Mouse (Mus musculus) CH12.LX (cell line): ENCODE data around the gene Etnppl. TPM values are rescaled to one million over a fixed set of nuclear protein-coding genes. Genes with fewer than 3 reads are reported as not detected.

Experiments used
- DNase-seq: peaks from one replicate; pipeline ENCODE4 v3.0.0-alpha.2; 2013; ENCODE audit errors: extremely low read depth
- H3K27ac ChIP-seq: 2 replicates; pipeline ENCODE4 v1.5.1; 2012; ENCODE audit warnings: low read depth, mild to moderate bottlenecking, control low read depth, moderate library complexity; ENCODE audit not compliant: insufficient read depth
- H3K27me3 ChIP-seq: replicated peaks from 2 replicates; pipeline ENCODE3; 2012; ENCODE audit warnings: inconsistent platforms
- H3K36me3 ChIP-seq, 2 experiments: replicated peaks in 1 of 2; 2 replicates each; pipeline versions ENCODE3 to v1.6.1; 2012; ENCODE audit warnings: inconsistent platforms in 1 of 2, low read length in 1 of 2, mild to moderate bottlenecking in 1 of 2, mixed read lengths in 1 of 2, moderate library complexity in 1 of 2; ENCODE audit not compliant: control insufficient read depth in 1 of 2, insufficient read depth in 1 of 2
- H3K4me1 ChIP-seq, 2 experiments: 2 replicates each; pipeline ENCODE4 v1.6.1; 2012; ENCODE audit warnings: inconsistent platforms in 1 of 2, moderate library complexity in 1 of 2; ENCODE audit not compliant: insufficient read depth in 2 of 2, control insufficient read depth in 1 of 2
- H3K4me2 ChIP-seq: 2 replicates; pipeline ENCODE4 v1.6.1; 2012; ENCODE audit warnings: low read depth, mild to moderate bottlenecking, control low read depth; ENCODE audit not compliant: poor library complexity, insufficient read depth, severe bottlenecking
- H3K4me3 ChIP-seq, 3 experiments: fragments of 150-350 bp in 1 of 3; sonication (generic) in 1 of 3; replicated peaks in 1 of 3; 2 replicates each; pipeline versions ENCODE3 to v1.5.1; 2011 to 2012; ENCODE audit warnings: low read depth in 2 of 3, low read length in 2 of 3, mild to moderate bottlenecking in 2 of 3, moderate library complexity in 2 of 3, control low read depth in 1 of 3, improper control_type of control experiment in 1 of 3, inconsistent platforms in 1 of 3, mixed read lengths in 1 of 3; ENCODE audit not compliant: poor library complexity in 1 of 3
- H3K79me2 ChIP-seq: replicated peaks from 2 replicates; pipeline ENCODE4 v1.6.1; 2012; ENCODE audit warnings: mild to moderate bottlenecking, moderate library complexity; ENCODE audit not compliant: control insufficient read depth, poor library complexity, insufficient read depth, severe bottlenecking; ENCODE audit errors: extremely low read depth
- H3K9ac ChIP-seq: 2 replicates; pipeline ENCODE4 v1.6.1; 2012; ENCODE audit warnings: low read depth, mild to moderate bottlenecking, control low read depth, moderate library complexity; ENCODE audit not compliant: insufficient read depth
- H3K9me3 ChIP-seq: replicated peaks from 2 replicates; pipeline ENCODE3; 2012; ENCODE audit warnings: low read length, inconsistent platforms, mixed read lengths
- CHD1 ChIP-seq: IDR thresholded peaks from 2 replicates; pipeline ENCODE4 v1.6.1; 2012; ENCODE audit warnings: low read depth, low read length, improper control_type of control experiment, inconsistent platforms
- CHD2 ChIP-seq: IDR thresholded peaks from 2 replicates; pipeline ENCODE4 v1.6.1; 2011; ENCODE audit warnings: low read length, improper control_type of control experiment
- ELF1 ChIP-seq: IDR thresholded peaks from 2 replicates; pipeline ENCODE4 v1.6.1; 2014; ENCODE audit warnings: low read depth, mild to moderate bottlenecking, inconsistent platforms, low read length, improper control_type of control experiment
- ETS1 ChIP-seq: conservative IDR thresholded peaks from 2 replicates; pipeline ENCODE4 v1.6.1; 2012; ENCODE audit warnings: low read depth, mild to moderate bottlenecking, inconsistent platforms, low read length, improper control_type of control experiment, moderate library complexity
- GABPA ChIP-seq: IDR thresholded peaks from 2 replicates; pipeline ENCODE4 v1.6.1; 2012; ENCODE audit warnings: low read depth, low read length, improper control_type of control experiment, inconsistent platforms; ENCODE audit not compliant: insufficient replicate concordance
- JUN ChIP-seq: IDR thresholded peaks from 2 replicates; pipeline ENCODE4 v1.6.1; 2011; ENCODE audit warnings: low read depth, mild to moderate bottlenecking, low read length, improper control_type of control experiment, moderate library complexity; ENCODE audit not compliant: insufficient read depth
- MAFK ChIP-seq: IDR thresholded peaks from 2 replicates; pipeline ENCODE4 v1.6.1; 2011; ENCODE audit warnings: low read length, improper control_type of control experiment; ENCODE audit not compliant: insufficient replicate concordance
- MAZ ChIP-seq: IDR thresholded peaks from 2 replicates; pipeline ENCODE4 v1.6.1; 2012; ENCODE audit warnings: low read depth, mild to moderate bottlenecking, inconsistent platforms, low read length, improper control_type of control experiment, moderate library complexity
- MXI1 ChIP-seq: IDR thresholded peaks from 2 replicates; pipeline ENCODE4 v1.6.1; 2011; ENCODE audit warnings: mild to moderate bottlenecking, low read depth, low read length, improper control_type of control experiment
- NELFE ChIP-seq: IDR thresholded peaks from 2 replicates; pipeline ENCODE4 v1.6.1; 2011; ENCODE audit warnings: low read depth, low read length, improper control_type of control experiment
- POLR2AphosphoS2 ChIP-seq: IDR thresholded peaks from 2 replicates; pipeline ENCODE4 v1.6.1; 2011; ENCODE audit warnings: low read depth, low read length, improper control_type of control experiment
- TBP ChIP-seq: conservative IDR thresholded peaks from 2 replicates; pipeline ENCODE4 v1.6.1; 2011; ENCODE audit warnings: low read depth, low read length, improper control_type of control experiment
- USF1 ChIP-seq: IDR thresholded peaks from 2 replicates; pipeline ENCODE4 v1.6.1; 2014; ENCODE audit warnings: low read depth, mild to moderate bottlenecking, inconsistent platforms, low read length, improper control_type of control experiment
- ZC3H11A ChIP-seq: IDR thresholded peaks from 2 replicates; pipeline ENCODE4 v1.6.1; 2012; ENCODE audit warnings: low read depth, mild to moderate bottlenecking, inconsistent platforms, low read length, improper control_type of control experiment
- ZKSCAN1 ChIP-seq: IDR thresholded peaks from 2 replicates; pipeline ENCODE4 v1.6.1; 2012; ENCODE audit warnings: low read depth, inconsistent platforms, low read length, improper control_type of control experiment, borderline replicate concordance
- dilution Hi-C: fragments of 300-500 bp; cut with MboI; formaldehyde crosslinking; loops from 2 replicates; pipeline ENCODE4 v1.14.3; 2020; ENCODE audit warnings: low sequenced_read_pairs; ENCODE audit not compliant: extremely low pct_unique_long_range_greater_than_20kb, extremely low pct_ligation_motif_present
- in situ Hi-C: fragments of 300-500 bp; cut with MboI; formaldehyde crosslinking; loops from 3 replicates; pipeline ENCODE4 v1.14.3; 2019; ENCODE audit warnings: low sequenced_read_pairs, low pct_ligation_motif_present, low pct_unique_long_range_greater_than_20kb, mixed read lengths
- polyA plus RNA-seq: library from polyadenylated mRNA; unstranded; fragments of >175 nt; gene quantifications from 2 replicates; pipeline ENCODE4 v1.2.1, GENCODE M21; 2012; ENCODE audit warnings: low read depth; ENCODE audit not compliant: insufficient read length
- total RNA-seq, 2 experiments: library from RNA; depleted of rRNA; stranded (reverse); fragments of 300-350 nt in 1 of 2; fragments of >200 nt in 1 of 2; gene quantifications; 2 replicates each; pipeline ENCODE4 v1.2.3; 2012 to 2014

Gene Etnppl
- total and polyA plus RNA-seq, 3 experiments = not detected

- no peaks in the 10 kb centered on the region for H3K27me3 ChIP-seq
- no peak for DNase-seq
These were observed 67.2 kb downstream of the Etnppl start for GRCm38 (mm10) chr3:130684276-130685013.

GRCm38 (mm10) chr3:130685014-130685366, 67.7 kb downstream of the Etnppl start:
- in situ Hi-C loops (loop anchor here (25.0 kb wide), 1 partner anchor 773 kb away; the partner anchor contains the start of gene Casp6), dilution Hi-C loops (no loop called here)
- TF ChIP-seq JUN (no peak), ZKSCAN1 (no peak), CHD2 (no peak), NELFE (no peak), USF1 (no peak), ZC3H11A (no peak), MAFK (no peak), POLR2AphosphoS2 (no peak), MAZ (no peak), CHD1 (no peak), ETS1 (no peak), MXI1 (no peak), GABPA (no peak)
- Histone ChIP-seq H3K36me3 (no peaks in the 10 kb centered on the region), H3K4me1 (peaks cover 4 to 14% of the 10 kb centered on the region in 2 experiments; a peak in 3 of 4 replicates), H3K4me3 (no peak overlapping the region), H3K4me2 (no peak overlapping the region), H3K27me3 (no peaks in the 10 kb centered on the region), H3K9ac (no peak overlapping the region), H3K79me2 (no peaks in the 10 kb centered on the region), H3K9me3 (no peaks in the 10 kb centered on the region), H3K27ac (no peak overlapping the region)
- DNase-seq = no peak

More at GRCm38 (mm10) chr3:130684276-130685013, 67.2 kb downstream of the Etnppl start:
- H3K4me2 ChIP-seq = no peak overlapping the region
- H3K36me3 ChIP-seq = no peaks in the 10 kb centered on the region
- H3K9ac ChIP-seq = no peak overlapping the region
- H3K79me2 ChIP-seq = no peaks in the 10 kb centered on the region
- H3K9me3 ChIP-seq = no peaks in the 10 kb centered on the region
- dilution Hi-C loops = no loop called here
- in situ Hi-C loops = loop anchor here (25.0 kb wide), 1 partner anchor 772 kb away; the partner anchor contains the start of gene Casp6
- no peak overlapping the region for H3K27ac ChIP-seq
- peaks cover 4 to 11% of the 10 kb centered on the region in 2 experiments; a peak in 3 of 4 replicates for H3K4me1 ChIP-seq
- TF ChIP-seq ELF1 (no peak), TBP (no peak)
- no peak overlapping the region for H3K4me3 ChIP-seq
